Mouse (Mus musculus): ENCODE measurements at regions not wholly inside any gene's neighbourhood (a gene's known extent, or its start where the extent isn't known, plus 50 kb on each side); places are given as distances from the start of the nearest gene placed in this dataset.

GRCm38 (mm10) chr3:123754011-123754610 is 63.5 kb upstream of the Ndst3 start:
- DNase-seq (ENCODE audit: low spot score in 2 of 2): peak in 1 of 2 experiments; percentile 10

GRCm38 (mm10) chr3:123754927-123755326 is 64.3 kb upstream of the Ndst3 start:
- DNase-seq (ENCODE audit: low spot score in 2 of 2): no peak

- no peak for DNase-seq (ENCODE audit: low spot score in 2 of 2)
Observed at GRCm38 (mm10) chr3:123765911-123766556, 75.4 kb upstream of the Ndst3 start.

GRCm38 (mm10) chr3:123766557-123766913 is 75.9 kb upstream of the Ndst3 start:
- DNase-seq (ENCODE audit: low spot score in 2 of 2): no peak

GRCm38 (mm10) chr3:123780507-123780906 is 89.9 kb upstream of the Ndst3 start:
- DNase-seq (ENCODE audit: low spot score in 2 of 2): no peak

GRCm38 (mm10) chr3:123781581-123781980 is 90.9 kb upstream of the Ndst3 start:
- no peak for DNase-seq (ENCODE audit: low spot score in 2 of 2)

- no peak for DNase-seq (ENCODE audit: low spot score in 2 of 2)
Observed at GRCm38 (mm10) chr3:123784127-123784526, 93.5 kb upstream of the Ndst3 start.

GRCm38 (mm10) chr3:123794011-123794410 is 103.4 kb upstream of the Ndst3 start:
- DNase-seq (ENCODE audit: low spot score in 2 of 2): no peak

- no peak for DNase-seq (ENCODE audit: low spot score in 2 of 2)
Observed at GRCm38 (mm10) chr3:123805338-123805737, 114.7 kb upstream of the Ndst3 start.

GRCm38 (mm10) chr3:123806050-123806449 is 115.4 kb upstream of the Ndst3 start:
- no peak for DNase-seq (ENCODE audit: low spot score in 2 of 2)

GRCm38 (mm10) chr3:123806546-123806945 is 115.9 kb upstream of the Ndst3 start:
- DNase-seq (ENCODE audit: low spot score in 2 of 2): no peak

GRCm38 (mm10) chr3:123810018-123810942 is 119.6 kb upstream of the Ndst3 start:
- DNase-seq (ENCODE audit: low spot score in 2 of 2): no peak

GRCm38 (mm10) chr3:123810943-123811499 is 120.4 kb upstream of the Ndst3 start:
- no peak for DNase-seq (ENCODE audit: low spot score in 2 of 2)

- no peak for DNase-seq (ENCODE audit: low spot score in 2 of 2)
Observed at GRCm38 (mm10) chr3:123828790-123829189, 138.1 kb upstream of the Ndst3 start.

GRCm38 (mm10) chr3:123838385-123839170 is 147.9 kb upstream of the Ndst3 start:
- no peak for DNase-seq (ENCODE audit: low spot score in 2 of 2)

GRCm38 (mm10) chr3:123846554-123846953 is 155.9 kb upstream of the Ndst3 start:
- DNase-seq (ENCODE audit: low spot score in 2 of 2): no peak

- no peak for DNase-seq (ENCODE audit: low spot score in 2 of 2)
Observed at GRCm38 (mm10) chr3:123848663-123849062, 158.0 kb upstream of the Ndst3 start.

- no peak for DNase-seq (ENCODE audit: low spot score in 2 of 2)
Observed at GRCm38 (mm10) chr3:123852889-123853288, 162.2 kb upstream of the Ndst3 start.

GRCm38 (mm10) chr3:123873709-123874108 is 183.1 kb upstream of the Ndst3 start:
- no peak for DNase-seq (ENCODE audit: low spot score in 2 of 2)

GRCm38 (mm10) chr3:123893691-123894090 is 203.0 kb upstream of the Ndst3 start:
- no peak for DNase-seq (ENCODE audit: low spot score in 2 of 2)

- no peak for DNase-seq (ENCODE audit: low spot score in 2 of 2)
Observed at GRCm38 (mm10) chr3:123905928-123906721, 215.5 kb upstream of the Ndst3 start.

All from frontal cortex, postnatal 25 days (tissue).